Mouse (Mus musculus): ENCODE measurements around the gene Shq1.

DNA sequence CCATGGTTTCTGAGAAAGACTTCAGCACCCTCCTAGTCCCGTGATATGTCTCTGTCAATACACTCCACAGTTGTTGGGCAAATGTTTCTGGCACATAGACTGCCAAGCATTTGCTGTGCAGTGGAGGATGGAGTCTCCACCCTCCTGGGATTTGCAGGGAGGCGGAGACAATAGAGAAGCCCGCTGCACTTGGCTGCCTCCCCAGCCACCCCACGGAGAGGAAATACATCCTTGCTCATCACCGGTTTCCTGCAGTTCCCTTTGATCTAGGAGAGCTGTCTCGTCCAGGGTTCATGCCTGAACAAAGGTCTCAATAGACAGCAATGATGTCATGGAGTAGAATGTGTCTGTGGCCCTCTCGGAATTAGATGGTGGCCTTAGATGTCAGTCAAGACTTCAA lies 38.5 kb upstream of the Shq1 start:
- TF ChIP-seq CTCF (IDR thresholded peaks at IDR 0.05; ENCODE audit: low read depth) (no peak), EP300 (optimal IDR thresholded peaks at IDR 0.05) (no peak)
